Mouse (Mus musculus) cerebellum, adult (tissue): ENCODE data around the gene AB124611.
A peak's percentile ranks its signal among the peaks of the same experiment; 100 is the strongest.
"Not testable (repeated sequence)": the region's sequence is repeated elsewhere in the genome, so short reads cannot be mapped to it uniquely, and the experiment has no call there.

ENCODE experiments used
- ATAC-seq: cut with Nextera tagmentation; 2 replicates; pipeline ENCODE4 v1.9.2; 2017; ENCODE audit warnings: mild to moderate bottlenecking, moderate library complexity, mixed read lengths; ENCODE audit not compliant: insufficient number of reproducible peaks, low FRiP score, low TSS enrichment

AB124611 gene

DNA sequence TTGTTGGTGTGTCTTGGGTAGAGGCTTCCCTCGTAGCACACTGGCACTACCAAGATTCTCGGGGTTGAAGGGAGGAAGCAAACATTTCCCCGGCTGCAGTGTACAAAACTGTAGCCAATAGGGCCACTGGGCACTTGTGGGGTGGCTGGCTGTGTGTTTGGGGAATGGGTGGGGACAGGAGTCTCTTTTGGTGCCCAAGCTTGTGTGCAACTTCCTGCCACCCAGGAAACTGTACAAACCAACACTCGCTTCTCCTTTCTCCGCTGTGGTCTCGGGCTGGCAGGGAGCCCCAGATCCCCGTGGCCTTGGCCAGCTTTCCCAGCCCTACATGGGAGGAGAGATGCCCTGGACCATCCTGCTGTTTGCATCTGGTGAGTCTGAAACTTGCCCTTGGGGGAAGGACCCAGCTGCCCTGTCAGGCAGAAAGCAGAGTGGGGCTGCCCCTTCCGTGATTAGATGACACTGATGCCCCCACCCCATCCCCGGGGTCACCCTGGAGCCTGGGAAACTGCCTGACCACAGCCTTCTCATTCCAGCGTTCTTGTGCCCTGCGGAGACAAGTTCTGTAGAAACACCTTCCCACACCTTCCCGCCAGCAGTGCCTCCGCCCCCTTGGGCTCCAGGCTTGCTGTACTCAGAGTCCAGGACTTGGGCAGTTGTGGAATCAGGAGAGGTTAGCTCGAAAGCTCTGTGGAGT is at the start of gene AB124611:
Gene AB124611, plus strand, starts transcription at position 240 of the 697 bp plus-strand sequence.
- ATAC-seq, result no peak

DNA sequence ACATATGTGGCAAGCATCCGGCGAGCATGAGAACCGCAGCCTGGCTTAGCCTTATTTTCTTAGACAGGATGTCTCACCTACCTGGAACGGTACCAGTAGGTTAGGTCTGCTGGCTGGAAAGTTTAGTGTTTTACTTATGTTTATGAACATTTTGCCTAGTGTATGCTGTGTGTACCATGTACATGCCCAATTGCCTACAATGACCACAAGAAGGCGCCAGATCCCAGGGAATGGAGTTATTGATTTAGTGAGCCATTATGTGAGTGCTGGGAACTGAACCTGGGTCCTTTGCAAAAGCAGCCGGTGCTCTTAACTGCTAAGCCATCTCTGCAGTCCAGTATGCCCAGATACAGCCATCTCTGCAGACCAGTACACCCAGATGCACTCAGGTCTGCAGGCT is 48.3 kb upstream of the AB124611 start:
- ATAC-seq, result no peak

DNA sequence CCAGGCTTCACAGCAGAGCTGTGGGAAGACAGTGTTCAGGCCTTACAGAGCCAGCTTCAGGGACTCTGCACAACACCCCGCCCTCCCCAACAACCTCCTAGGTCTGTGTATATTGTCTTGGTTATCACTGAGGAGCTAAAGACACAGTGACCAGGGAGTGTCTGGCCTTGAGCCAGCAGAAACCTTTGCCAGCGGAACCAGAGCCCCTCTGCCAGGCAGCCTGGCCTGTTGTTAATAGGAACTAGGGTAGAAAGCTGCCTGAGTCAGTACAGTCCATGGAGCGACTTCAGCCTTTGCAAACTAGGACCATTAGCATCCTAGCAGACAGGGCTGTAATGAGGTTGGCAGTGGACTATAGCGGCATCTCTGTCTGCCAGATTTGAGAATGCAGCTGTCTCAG is 41.9 kb upstream of the AB124611 start:
- no peak for ATAC-seq

DNA sequence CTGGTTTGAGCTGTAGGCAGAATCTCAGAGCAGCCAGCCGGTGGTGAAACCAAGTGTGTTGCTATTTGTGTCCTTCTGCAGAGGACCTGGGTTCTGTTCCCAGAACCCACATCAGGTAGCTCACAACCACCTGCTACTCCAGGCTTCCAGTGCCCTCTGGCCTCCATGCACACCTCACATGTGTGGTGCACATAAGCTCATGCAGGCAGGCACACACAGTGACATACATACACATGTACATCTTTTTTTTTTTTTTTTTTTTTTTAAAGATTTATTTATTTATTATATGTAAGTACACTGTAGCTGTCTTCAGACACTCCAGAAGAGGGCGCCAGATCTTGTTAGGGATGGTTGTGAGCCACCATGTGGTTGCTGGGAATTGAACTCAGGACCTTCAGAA is 37.7 kb upstream of the AB124611 start:
- not testable (repeated sequence) for ATAC-seq

DNA sequence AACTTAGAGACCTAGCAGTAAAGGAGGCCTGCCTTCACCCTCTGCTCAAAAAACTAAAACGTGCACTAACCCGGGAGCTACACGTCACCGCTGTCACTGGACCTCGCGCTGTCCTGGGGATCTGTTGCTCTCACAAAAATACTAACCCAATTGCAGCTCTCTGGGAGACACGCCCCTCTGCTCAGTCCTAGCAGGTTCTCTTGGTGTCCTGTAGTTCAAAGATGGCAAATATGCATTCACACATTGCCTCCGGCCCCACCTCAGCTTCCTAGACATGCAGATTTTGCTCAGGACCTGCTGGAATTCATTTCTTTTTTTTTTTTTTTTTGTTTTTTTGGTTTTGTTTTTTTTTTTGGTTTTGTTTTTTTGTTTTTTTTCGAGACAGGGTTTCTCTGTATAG is 35.3 kb upstream of the AB124611 start:
- no peak for ATAC-seq

DNA sequence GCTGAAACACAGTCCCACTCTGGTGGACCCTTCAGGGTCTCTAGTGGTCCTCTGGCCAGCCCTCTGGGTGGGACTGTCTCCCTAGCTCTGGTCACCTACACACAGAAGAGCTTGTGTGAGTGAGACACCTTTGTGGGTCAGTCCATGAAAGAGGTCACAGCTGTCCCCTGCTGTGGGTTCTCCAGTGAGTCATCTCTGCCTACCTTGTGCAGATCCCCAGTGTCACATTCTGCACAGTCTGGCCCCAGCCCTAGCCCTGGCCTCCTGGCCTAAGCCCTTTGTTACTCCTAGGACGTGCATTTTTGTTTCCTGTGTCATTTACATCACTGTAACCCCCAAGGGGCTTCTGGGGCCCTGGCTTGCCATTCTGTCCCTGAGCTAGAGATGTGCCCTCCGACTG is 32.1 kb upstream of the AB124611 start:
- ATAC-seq, result no peak

DNA sequence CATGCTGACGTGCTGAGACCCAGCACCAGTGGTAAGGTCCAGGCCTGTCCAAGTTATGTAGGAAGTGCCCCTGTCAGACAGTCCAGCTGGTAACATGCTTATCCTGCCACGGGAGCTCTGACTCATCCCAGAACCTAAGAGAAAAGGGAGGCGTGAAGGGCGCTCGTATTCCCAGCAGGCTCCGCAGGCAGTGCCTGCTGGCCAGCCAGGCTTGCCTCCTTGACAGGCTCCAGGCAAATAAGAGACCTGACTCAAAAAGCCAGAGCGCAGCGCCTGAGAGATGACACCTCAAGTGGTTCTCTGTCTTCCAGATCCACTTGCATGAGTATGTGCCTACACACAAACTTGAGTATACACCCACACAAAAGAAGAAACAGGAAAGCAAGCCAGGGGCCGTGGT is 31.2 kb upstream of the AB124611 start:
- ATAC-seq, result no peak

DNA sequence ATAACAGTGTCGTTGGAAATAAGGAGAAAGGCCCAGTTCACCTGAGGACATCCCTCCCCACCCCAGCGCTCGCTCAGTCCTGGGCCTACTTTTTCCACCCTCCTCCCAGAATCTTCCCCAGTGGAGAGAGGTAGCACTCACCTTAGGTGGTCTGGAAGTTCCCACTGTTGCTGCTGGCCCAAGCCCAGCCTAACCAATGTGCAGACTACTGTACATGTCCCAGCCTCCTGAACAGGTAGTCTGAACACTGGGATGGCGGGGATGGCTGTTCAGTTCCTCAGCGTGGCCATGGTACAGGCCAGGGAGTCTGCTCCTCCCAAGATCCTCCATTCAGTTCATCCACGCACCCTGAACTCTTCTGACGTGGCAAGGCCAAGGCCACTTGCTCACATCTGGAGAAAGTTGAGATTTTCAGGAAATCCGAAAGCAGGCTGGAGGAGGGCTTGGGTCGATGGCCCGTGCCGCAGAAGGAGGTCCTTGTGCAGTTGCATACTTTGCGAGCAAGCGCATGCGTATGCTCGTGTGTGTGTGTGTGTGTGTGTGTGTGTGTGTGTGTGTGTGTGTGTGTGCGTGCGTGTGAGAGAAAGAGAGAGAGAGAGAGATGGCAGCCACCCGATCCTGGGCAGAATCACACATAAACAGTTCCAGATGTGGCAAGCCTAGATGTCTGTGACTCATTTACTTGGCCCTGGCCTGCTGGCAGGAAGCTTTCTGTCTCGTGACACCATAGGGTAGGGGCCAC is 29.5 kb upstream of the AB124611 start:
- no peak for ATAC-seq

DNA sequence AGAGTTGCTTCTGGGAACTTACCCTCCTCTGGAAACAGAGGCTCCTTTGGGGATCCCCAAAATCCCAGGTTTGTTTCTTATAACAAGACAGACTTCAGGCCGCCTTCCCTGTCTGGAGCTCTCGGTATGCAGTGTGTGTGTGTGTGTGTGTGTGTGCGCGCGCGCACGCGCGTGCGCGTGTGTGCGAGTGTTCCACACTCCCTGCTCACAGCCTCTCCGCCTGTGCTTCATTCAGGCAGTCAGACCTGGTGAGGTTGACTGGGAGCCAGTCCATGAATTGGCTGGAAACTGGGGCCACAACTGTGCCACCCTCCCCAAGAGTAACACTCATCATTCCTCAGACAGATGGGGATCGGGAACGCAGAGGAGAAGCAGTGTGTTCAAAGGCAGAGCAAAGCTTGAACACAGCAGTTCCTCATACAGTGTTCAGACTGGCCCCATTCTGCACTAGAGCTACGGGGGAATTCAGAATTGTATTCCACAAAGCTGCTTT is 28.9 kb upstream of the AB124611 start:
- ATAC-seq, result no peak

DNA sequence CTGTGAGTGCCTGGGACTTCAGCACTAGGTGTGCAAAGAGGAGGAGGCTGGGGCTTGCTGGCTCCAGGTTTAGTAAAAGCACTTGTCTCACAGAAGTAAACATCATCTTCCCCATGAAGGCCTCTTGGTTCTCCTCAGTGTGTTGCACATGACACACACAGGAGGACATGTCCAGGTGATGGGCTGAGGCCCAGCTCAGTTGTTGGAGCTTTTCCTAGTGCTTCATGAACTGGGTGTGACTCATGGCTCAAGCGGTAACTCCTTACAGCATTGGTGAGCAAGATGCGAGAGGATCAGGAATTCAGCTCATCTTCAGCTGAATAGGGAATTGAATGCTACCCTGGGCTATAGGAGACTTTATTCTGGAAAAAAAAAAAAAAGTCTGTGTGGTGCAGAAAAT is 28.3 kb upstream of the AB124611 start:
- ATAC-seq, result no peak

DNA sequence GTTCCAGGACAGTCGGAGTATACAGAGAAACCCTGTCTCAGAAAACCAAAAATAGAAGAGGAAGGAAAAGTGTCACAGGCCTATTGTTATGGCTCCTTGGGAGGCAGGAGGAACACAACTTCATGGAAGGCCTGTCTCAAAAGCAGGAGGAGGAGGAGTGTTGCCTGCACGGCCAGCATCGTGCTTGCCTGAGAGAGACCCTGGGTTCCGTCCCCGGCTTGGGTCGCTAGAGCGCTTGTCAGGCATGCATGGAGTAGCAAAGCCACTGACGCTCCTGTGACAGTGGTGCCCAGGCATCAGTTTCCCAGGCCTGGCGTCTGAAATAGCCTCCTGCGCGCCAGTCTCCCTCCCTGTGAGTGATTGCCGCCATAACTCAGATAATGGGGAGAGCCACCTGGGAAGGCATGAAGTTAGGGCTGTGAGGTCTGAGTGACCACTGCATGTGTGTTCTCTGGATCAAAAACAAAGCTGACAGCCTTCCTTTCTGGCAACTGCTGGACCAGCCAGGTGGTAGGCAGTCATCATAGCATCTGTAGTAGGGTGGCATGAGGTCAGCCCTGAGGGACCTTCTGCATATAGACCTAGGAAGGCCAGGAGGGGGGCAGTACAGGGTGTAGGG is 27.6 kb upstream of the AB124611 start:
- ATAC-seq, result no peak

DNA sequence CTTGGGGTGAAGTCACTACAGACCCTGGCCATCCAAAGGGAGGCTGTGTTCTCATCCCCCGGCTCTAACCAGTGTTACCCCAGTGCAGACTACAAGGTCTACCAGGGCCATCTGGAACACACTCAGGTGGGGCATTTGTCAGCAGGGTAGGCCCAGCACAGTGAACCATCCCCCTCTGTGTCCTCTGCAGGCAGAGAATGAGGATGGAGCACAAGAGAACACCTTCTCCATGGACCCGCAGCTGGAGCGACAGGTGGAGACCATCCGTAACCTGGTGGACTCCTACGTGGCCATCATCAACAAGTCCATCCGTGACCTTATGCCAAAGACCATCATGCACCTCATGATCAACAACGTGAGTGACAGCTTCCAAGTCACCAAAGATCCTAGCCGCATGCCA is 22.6 kb upstream of the AB124611 start:
- ATAC-seq, result no peak

DNA sequence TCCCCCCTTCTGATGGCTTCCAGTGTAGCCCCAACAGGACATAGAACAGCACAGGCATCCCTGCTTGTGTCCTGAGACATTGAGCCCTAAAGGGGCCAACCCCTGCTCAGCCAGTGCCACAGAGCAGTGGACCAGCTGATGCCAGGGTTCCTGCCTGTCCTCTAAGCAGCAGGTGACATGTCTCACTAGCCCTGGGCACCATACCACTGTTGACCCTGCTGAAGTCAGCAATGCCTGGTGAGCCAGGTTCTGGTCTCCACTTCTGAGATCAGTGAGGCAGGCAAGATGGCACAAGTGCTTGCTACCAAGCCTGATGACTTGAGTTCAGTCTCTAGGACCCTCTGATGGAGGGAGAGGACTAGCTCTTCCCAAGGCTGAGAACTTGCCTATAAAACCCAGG is 20.2 kb upstream of the AB124611 start:
- no peak for ATAC-seq

DNA sequence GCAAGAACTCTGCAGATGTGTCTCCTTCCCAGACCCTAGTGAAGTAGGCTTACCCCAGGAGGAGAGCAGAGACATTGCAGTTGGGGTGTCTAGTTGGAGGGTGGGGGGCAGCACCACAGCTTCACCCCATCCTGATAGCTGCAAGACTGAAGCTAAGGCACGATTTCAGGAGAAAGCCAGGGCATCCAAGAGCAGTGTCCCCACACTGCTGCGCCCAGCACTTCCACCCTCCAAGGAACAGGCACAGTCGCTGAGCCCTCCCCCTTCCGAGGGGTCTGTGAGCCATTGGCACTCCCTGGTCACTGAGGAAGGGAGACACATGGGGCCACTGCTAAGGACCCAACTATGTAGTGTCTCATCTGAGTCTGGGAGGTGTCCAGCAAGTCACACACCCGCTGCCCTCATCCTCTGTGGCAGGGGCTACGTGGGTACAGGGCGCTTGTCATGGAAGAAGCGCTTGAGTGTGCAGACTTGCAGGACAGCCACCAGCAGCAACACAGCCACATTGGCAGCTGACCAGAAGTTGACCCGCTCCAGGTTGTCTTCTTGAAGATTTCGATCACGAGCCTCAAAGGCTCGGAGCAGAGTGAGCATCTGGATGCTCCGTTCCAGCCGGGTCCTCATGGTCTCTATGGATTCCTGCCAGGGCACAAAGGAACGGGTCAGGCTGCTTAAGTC is 18.1 kb upstream of the AB124611 start:
- no peak for ATAC-seq

DNA sequence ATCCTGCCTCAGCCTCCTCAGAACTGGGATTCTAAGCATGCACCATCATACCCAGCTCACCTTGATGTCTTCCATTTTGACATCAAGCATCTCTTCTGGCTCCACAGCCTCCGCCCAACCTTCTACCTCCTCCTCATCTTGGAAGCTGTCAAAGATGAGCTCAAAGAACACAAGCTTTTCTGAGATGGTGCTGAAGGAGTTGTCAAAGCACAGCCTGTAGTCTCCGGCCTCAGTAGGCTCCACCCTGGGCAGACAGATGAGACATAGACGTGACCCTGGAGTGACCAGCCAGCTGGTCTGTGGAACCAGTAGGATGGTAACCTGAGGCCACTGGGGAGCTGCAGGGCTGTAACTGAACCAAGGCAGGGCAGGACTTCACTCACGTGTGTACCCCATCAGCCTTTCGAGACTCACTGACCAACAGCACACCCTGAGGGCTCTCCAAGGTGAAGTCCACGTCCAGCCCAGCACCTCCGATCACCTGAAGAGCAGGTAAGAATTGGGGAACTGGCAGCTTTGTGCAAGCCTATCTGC is 17.0 kb upstream of the AB124611 start:
- ATAC-seq, result no peak

DNA sequence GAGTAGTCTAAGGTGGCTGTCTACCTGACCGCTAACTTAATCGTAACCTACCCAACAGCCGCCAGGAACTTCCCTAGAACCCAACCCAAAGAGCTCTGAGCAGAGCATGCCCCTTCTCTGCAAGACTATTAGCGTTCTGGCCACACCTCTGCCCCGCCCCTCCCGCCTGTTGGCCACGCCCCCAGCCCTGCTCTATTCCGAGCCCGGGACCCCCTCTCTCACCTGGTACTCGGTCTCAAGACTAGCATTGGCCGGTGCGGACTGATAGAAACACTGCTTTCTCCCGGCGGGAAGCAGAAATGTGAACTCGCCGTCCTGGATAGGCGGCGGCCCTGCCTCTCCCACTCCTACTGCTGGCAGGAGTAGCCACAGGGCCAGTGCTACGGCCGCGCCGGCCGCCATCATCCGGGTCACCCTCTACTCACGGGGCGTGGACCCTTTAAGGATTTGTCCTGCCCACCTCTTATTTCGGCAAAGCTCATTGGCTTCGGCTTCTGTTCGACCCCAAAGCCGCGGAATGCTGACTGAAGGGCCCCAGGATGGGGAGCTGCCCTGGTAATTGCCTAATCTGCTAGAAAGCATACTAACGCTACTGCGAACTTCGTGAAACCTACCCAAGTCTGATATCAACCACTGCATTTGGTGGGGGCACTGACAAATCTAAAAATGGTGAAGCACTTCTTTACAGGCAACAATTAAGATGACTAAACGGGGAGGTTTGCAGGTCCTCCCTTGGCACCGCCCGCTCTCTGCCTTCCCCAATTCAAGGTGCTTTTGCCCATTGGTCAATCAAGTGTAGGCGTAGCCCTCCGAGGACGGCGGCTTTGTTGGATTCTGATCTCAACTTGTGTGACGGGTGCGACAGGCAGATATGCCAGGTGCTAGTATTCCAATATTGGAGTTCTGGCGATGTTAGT is 15.9 kb upstream of the AB124611 start, which contains the start of gene Tmed1:
Gene Tmed1, minus strand, starts transcription at position 481 of the 917 bp plus-strand sequence.
- peak; percentile 90 for ATAC-seq

DNA sequence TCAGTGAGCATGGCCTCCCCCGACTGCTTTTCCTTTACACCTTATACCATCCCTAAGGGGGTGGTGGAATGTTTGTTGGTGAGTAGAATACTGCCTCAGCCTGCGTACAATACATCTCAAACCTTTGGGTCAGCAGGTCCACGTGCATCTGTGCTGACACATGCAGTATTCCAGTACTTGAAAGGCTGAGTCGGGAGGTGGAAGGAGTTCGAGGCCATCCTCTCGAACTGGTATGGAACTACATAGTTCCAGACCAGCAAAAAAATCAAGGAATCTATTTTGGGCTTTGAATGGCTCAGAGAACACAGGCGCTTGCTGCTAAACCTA is 15.3 kb upstream of the AB124611 start:
- ATAC-seq, result no peak

DNA sequence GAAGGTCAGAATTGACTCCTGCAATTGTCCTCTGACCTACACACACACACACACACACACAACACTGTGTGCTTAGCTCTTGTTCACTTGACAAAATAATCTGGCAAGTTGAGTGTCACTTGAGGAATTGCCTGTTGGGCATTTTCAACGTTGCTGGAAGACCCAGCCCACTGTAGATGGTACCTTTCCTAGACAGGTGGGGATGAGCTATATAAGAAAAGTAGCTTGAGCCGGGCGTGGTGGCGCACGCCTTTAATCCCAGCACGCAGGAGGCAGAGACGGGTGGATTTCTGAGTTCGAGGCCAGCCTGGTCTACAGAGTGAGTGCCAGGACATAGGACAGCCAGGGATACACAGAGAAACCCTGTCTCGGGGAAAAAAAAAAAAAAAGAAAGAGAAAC is 14.9 kb upstream of the AB124611 start:
- no peak for ATAC-seq

DNA sequence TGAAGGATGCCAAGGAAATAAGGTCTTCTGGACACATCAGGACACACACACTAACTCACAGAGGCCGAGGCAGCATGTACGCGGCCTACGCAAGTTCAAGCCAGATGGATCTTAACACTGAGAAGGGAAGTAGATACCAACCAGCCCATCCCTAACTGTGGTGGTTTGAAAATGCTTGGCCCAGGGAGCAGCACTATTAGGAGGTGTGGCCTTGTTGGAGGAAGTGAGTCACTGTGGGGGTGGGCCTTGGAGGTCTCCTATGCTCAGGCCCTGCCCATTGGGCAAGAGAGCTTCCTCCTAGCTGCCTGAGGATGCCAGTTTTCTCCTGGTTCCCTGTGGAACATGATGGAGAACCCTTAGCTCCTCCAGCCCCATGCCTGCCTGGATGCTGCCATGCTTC is 12.5 kb upstream of the AB124611 start:
- no peak for ATAC-seq
